Mouse (Mus musculus) thymus, adult 2 months (tissue): Measurements from ENCODE around the gene Sdc4.

Experiments
- CTCF ChIP-seq: fragments of 200-500 bp; IDR thresholded peaks from 2 replicates; pipeline ENCODE4 v1.5.1; 2012; ENCODE audit warnings: mild to moderate bottlenecking, control low read depth, low read length, moderate library complexity, borderline replicate concordance; ENCODE audit not compliant: control insufficient read depth, poor library complexity, insufficient read depth; ENCODE audit errors: extremely low read depth
- POLR2A ChIP-seq: fragments of 200-500 bp; IDR thresholded peaks from 2 replicates; pipeline ENCODE4 v1.6.1; 2012; ENCODE audit warnings: mild to moderate bottlenecking, low read length, control low read depth, moderate library complexity; ENCODE audit not compliant: control insufficient read depth, poor library complexity, insufficient read depth; ENCODE audit errors: extremely low read depth

- TF ChIP-seq CTCF (no peak), POLR2A (no peak)
These were observed 7.3 kb downstream of the Sdc4 start for GRCm38 (mm10) chr2:164436215-164436913.
